Mouse (Mus musculus) limb, embryonic 12.5 days (tissue): ENCODE measurements at regions not wholly inside any gene's neighbourhood (a gene's known extent, or its start where the extent isn't known, plus 50 kb on each side); places are given as distances from the start of the nearest gene placed in this dataset.

Experiments used
- ATAC-seq: fragments of 200-750 bp; cut with Nextera tagmentation; 2 replicates; pipeline ENCODE4 v1.8.0; 2017; ENCODE audit warnings: low read depth, moderate TSS enrichment; ENCODE audit not compliant: insufficient number of reproducible peaks, insufficient read depth, low FRiP score, low TSS enrichment
- H3K27ac ChIP-seq: fragments of 300-500 bp; sonication (generic); 2 replicates; pipeline ENCODE4 v1.5.1; 2016; ENCODE audit warnings: mild to moderate bottlenecking, moderate library complexity
- H3K27me3 ChIP-seq: fragments of 300-500 bp; sonication (generic); 2 replicates; pipeline ENCODE4 v1.6.1; 2016; ENCODE audit warnings: mild to moderate bottlenecking, moderate library complexity
- H3K36me3 ChIP-seq: fragments of 300-500 bp; sonication (generic); 2 replicates; pipeline ENCODE4 v1.6.1; 2016; ENCODE audit warnings: mild to moderate bottlenecking, moderate library complexity
- H3K4me1 ChIP-seq: fragments of 300-500 bp; sonication (generic); replicated peaks from 2 replicates; pipeline ENCODE4 v1.6.1; 2016
- H3K4me2 ChIP-seq: fragments of 300-500 bp; sonication (generic); 2 replicates; pipeline ENCODE4 v1.6.1; 2016; ENCODE audit warnings: mild to moderate bottlenecking, moderate library complexity
- H3K4me3 ChIP-seq: fragments of 300-500 bp; sonication (generic); replicated peaks from 2 replicates; pipeline ENCODE4 v1.5.1; 2016; ENCODE audit warnings: mild to moderate bottlenecking
- H3K9ac ChIP-seq: fragments of 300-500 bp; sonication (generic); replicated peaks from 2 replicates; pipeline ENCODE4 v1.6.1; 2016; ENCODE audit warnings: mild to moderate bottlenecking, moderate library complexity
- H3K9me3 ChIP-seq: fragments of 300-500 bp; sonication (generic); 2 replicates; pipeline ENCODE4 v1.6.1; 2016; ENCODE audit warnings: mild to moderate bottlenecking, moderate library complexity
- WGBS: fragments of 180-500 bp; shearing (Covaris S2); methylation state at CpG from one replicate; pipeline ENCODE4 v1.1.7; 2016; 5-methylcytosine and 5-hydroxymethylcytosine counted together

DNA sequence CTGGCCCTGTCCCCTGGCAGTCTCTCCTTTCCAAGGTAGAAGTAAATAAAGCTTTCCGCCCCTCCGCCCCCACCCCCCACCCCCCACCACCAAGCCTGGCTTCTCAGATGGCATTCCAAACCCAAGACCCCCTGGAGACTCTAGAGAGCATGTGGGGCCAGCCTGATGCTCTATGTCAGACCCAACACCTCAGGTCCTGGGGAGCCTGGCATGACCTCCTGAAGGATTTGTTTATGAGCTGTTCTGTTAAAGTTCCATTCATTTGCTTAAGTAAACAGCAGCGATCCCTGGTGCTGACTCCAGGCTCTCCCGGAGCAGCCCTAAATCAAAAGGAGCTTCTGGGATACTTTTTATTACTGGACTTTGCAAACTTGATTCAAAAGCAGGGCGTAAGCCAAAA is 137.3 kb upstream of the Hs3st3a1 start:
- no peak overlapping the region for H3K4me3 ChIP-seq

DNA sequence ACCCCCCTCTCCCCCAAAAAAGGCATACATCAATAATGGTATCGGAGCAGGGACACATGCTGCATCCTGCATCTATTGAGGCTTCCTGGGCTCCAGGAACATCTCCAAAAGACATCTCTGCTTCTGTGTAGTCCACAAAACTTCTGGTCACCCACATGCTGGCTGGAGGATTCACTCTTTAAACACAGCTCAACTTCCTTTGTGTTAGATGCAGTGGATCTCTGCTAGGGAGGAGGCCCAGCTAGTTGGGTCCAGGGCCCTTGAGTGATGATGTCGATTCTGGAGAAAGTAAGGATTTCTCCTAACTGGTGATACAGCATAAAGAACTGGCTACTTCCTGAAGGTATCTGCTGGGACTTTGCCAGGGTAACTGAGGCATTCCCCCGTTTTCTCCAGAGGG is 146.9 kb upstream of the Hs3st3a1 start:
- H3K27me3 ChIP-seq = no peaks in the 10 kb centered on the region
- no peak overlapping the region for H3K27ac ChIP-seq
- 90% methylated on average over 3 of the region's 3 CpGs for WGBS
- H3K9ac ChIP-seq = no peak overlapping the region
- H3K36me3 ChIP-seq = no peaks in the 10 kb centered on the region
- H3K4me1 ChIP-seq = peaks cover 15% of the 10 kb centered on the region
- no peak overlapping the region for H3K4me3 ChIP-seq
- H3K4me2 ChIP-seq = no peak overlapping the region
- no peaks in the 10 kb centered on the region for H3K9me3 ChIP-seq
- ATAC-seq = no peak

More for the DNA sequence above, 137.3 kb upstream of the Hs3st3a1 start:
- Histone ChIP-seq H3K27ac (no peak overlapping the region), H3K9ac (no peak overlapping the region), H3K27me3 (no peaks in the 10 kb centered on the region; the same call in 1 of the 2 replicates), H3K4me2 (0 out of 2 replicates have a peak overlapping the region, but pooled peaks have one; percentile 23), H3K9me3 (no peaks in the 10 kb centered on the region), H3K36me3 (no peaks in the 10 kb centered on the region), H3K4me1 (peaks cover 32% of the 10 kb centered on the region)
- ATAC-seq = 0 out of 2 replicates have a peak, but pooled peaks have one; percentile 66
- 10% methylated on average over 5 of the region's 5 CpGs for WGBS

DNA sequence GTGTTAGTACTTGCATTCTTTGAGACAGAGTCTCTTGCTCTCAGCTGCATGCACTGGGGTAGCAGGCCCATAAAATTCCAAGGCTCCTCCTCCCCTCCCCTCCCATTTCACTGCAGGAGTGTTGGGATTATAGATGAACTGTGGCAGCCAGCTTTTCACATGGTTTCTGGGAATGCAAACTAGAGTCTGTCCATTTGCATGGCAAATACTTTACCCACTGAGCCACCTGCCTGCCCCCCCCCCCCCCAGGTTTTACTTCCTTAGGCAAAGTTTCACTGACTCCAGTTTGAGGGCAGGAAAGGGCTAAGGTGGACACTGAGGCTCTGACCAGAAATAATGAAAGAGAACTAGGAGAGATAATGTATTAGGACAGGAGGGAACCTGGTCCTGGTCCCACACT is 147.6 kb upstream of the Hs3st3a1 start:
- no peak for ATAC-seq
- Histone ChIP-seq H3K27ac (no peak overlapping the region), H3K36me3 (no peaks in the 10 kb centered on the region), H3K9me3 (no peaks in the 10 kb centered on the region), H3K27me3 (no peaks in the 10 kb centered on the region), H3K9ac (no peak overlapping the region), H3K4me3 (no peak overlapping the region), H3K4me1 (peaks cover 15% of the 10 kb centered on the region), H3K4me2 (no peak overlapping the region)

DNA sequence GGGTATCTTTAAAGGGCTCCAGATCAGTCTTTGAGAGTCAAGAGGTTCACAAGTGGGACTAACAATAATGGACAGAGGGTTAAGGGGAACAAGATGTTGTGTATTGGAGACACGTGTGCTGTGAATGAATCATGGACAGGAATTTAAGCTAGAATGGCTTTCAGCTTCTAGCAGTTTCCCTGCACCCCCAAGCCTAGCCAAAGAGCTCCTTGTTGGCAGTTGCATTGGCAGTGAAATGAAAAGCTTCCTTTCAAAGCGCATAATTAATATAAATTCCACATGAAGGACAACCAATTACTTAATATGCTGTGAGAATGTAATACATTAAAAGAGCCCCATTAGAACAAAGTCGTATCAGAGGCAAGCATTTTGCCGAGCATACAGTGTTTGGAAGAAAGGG is 153.4 kb upstream of the Hs3st3a1 start:
- no peak overlapping the region for H3K9ac ChIP-seq

DNA sequence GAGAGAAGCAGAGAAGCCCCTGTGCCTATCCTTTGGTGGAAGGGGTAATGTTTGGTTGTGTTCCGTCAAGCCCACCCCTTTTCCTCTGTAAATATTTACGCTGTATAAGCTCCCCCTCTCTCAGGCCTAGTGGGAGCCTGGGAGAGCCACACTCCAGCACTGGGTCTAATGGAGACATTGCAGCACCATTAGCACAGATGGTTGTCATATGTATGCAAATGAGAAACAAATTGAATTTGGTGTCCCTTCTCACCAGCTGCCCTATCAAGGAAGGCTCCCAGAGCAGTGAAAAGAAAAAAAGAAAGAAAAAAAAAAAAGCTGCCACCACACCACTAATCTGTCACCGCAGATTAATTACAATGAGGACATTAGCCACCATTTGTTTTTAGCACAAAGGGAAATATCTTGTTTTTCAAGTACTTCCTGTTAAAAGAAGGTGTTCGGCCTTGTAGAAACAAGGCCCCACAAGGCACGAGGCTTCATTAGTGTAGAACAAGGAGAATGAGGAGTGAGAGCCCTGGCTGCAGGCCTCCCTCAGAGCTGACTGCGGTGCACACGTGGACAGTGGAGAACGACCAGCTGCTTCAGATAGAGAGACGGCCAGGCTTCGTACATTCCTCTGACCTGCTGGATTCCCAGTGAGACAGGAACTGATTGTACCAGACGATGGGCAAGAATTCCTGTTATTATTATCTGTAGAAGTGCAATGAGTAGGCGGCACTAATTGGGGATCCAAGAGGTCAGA is 156.7 kb upstream of the Hs3st3a1 start:
- Histone ChIP-seq H3K27me3 (no peaks in the 10 kb centered on the region), H3K27ac (no peak overlapping the region), H3K36me3 (no peaks in the 10 kb centered on the region), H3K4me2 (no peak overlapping the region), H3K4me1 (no peaks in the 10 kb centered on the region), H3K9ac (no peak overlapping the region), H3K4me3 (no peak overlapping the region), H3K9me3 (no peaks in the 10 kb centered on the region)
- WGBS = 33% methylated on average over 12 of the region's 12 CpGs
- no peak for ATAC-seq

More for the DNA sequence above, 153.4 kb upstream of the Hs3st3a1 start:
- WGBS = 57% methylated on average over 4 of the region's 4 CpGs
- Histone ChIP-seq H3K27me3 (no peaks in the 10 kb centered on the region), H3K4me1 (peaks cover 11% of the 10 kb centered on the region), H3K4me2 (no peak overlapping the region), H3K36me3 (no peaks in the 10 kb centered on the region), H3K27ac (no peak overlapping the region), H3K9me3 (no peaks in the 10 kb centered on the region), H3K4me3 (no peak overlapping the region)
- ATAC-seq = no peak

DNA sequence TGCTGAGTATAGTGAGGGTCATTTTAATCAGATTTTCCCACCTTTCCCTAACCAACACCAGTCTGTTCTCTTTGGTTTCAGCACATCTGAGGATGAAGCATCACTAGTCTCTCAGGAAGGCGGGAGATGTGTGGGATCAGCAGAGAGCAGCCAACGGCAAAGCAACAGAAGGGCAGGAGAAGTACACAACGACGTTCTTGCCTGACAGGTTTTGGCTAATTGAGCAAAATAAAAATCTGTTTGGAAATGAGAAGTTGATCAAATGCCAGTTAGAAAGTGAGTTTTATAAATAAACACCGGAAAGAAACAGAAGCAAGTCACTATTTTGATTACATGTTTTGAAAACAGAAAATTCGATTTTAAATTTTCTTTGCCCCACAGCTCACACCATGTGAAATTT is 161.4 kb upstream of the Hs3st3a1 start:
- Histone ChIP-seq H3K4me3 (no peak overlapping the region), H3K27ac (no peak overlapping the region), H3K4me2 (no peak overlapping the region), H3K27me3 (no peaks in the 10 kb centered on the region), H3K36me3 (no peaks in the 10 kb centered on the region), H3K4me1 (no peaks in the 10 kb centered on the region), H3K9me3 (no peaks in the 10 kb centered on the region), H3K9ac (no peak overlapping the region)
- no peak for ATAC-seq
- WGBS = 85% methylated on average over 6 of the region's 6 CpGs

DNA sequence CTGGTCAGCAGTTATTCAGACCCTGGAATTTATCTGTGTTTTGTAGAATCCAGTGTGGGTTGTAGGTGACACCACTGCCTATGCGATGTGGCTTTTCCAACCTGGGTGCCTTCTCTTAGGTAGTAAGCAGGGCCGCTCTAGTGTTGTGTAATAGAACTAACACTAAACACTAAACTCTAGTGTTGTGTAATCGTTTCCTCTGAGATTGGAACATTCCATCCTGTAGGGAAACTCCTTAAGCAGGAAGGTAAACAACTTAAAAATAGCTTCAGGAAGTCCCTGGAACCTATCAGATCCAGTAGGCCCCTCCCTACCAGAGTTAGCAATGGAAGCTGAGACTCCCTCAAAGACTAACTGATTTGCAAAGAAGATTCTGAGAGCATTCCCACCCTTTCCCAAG is 161.9 kb upstream of the Hs3st3a1 start:
- Histone ChIP-seq H3K4me2 (no peak overlapping the region), H3K4me3 (no peak overlapping the region), H3K27ac (no peak overlapping the region), H3K36me3 (no peaks in the 10 kb centered on the region), H3K9me3 (no peaks in the 10 kb centered on the region), H3K27me3 (no peaks in the 10 kb centered on the region), H3K4me1 (no peaks in the 10 kb centered on the region), H3K9ac (no peak overlapping the region)
- 86% methylated on average over 3 of the region's 3 CpGs for WGBS
- no peak for ATAC-seq

DNA sequence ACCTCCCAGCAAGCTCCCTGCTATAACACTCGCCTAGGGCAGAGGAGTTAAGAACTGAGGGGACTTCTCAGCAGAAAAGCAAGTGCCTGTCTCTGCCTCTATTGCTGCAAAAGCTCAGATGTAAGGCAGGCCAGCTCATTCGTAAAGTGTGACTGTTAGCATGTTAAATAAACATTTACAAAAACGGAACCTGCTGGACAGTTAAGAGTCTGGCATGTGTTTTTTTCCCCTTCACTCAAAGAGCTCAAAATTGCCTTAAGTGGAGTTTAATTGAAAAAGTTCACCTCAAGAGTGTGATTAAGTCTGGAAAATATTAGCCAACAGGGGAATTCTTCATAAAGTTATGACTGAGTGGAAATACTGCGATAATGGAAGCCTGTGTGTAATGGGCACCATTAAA is 167.0 kb upstream of the Hs3st3a1 start:
- Histone ChIP-seq H3K4me1 (peaks cover 9% of the 10 kb centered on the region; the same call in 1 of the 2 replicates), H3K27ac (0 out of 2 replicates have a peak overlapping the region, but pooled peaks have one; percentile 20), H3K27me3 (no peaks in the 10 kb centered on the region; the same call in 1 of the 2 replicates), H3K4me3 (no peak overlapping the region), H3K36me3 (no peaks in the 10 kb centered on the region), H3K4me2 (no peak overlapping the region), H3K9ac (no peak overlapping the region), H3K9me3 (no peaks in the 10 kb centered on the region)
- no peak for ATAC-seq
- WGBS = 27% methylated on average over 4 of the region's 4 CpGs

DNA sequence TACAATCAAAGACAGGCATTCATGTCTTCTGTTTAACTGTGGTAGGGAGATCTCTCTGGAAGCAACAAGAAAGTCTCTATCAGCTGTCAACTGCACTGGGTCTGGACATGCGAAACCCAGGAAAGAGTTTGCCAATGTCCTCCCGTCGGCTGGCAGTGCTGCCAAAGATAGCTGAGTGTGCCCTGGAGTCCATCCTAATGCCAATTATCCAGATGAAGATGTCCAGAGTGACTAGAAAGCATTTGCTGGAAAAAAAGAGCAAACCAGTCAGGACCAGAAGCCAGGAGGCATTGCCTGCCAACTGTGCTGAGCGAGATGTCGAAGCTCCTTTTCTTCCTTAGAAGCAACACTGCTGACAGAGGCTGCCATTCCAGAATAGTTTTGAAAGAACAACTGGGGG is 167.6 kb upstream of the Hs3st3a1 start:
- H3K9ac ChIP-seq = no peak overlapping the region
- H3K27me3 ChIP-seq = no peaks in the 10 kb centered on the region; the same call in 1 of the 2 replicates
- WGBS = 83% methylated on average over 5 of the region's 5 CpGs
- H3K4me3 ChIP-seq = no peak overlapping the region
- no peak overlapping the region for H3K4me2 ChIP-seq
- ATAC-seq = no peak
- H3K4me1 ChIP-seq = peaks cover 9% of the 10 kb centered on the region; the same call in 1 of the 2 replicates
- no peaks in the 10 kb centered on the region for H3K9me3 ChIP-seq
- H3K27ac ChIP-seq = no peak overlapping the region
- H3K36me3 ChIP-seq = no peaks in the 10 kb centered on the region

DNA sequence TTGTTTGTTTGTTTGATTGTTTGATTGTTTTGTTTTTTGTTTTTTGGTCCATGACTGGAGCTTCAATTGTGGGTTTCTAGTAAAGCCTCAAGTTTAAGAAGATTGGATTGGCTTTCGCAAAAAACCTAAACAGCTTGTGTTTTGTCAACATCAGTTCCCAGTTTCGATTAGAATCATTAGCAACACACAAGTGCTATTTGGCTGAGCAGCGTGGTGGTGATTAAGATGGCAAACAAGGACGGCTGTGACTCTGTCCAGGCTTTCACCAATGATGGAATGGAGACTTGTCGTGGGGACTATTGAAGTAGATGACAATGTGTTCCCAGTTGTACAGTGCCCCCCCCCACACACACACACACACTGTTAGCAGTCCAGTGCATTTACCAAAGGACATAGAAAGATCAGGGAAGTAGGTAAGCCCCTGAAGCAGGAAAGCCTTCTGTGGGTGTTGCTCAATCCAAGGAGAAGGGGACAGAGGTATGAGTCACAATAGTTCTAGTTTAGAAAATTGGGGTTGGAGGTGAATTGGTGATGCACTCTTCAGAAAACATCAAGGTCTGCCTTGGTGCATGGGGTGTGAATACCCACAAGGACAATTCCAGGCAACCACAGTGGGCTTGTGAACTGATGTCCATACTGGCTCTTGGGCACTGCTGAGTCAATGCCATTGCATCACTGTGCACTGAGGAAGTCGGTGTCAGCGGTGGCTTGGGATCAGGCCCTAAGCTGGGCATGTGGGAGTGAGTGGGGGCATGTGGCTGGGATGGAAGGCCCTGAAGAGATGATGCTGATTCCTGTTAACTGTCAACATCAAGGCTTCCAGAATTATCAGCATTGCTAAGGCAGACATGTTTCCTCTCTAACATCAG is 174.5 kb upstream of the Cox10 start:
- H3K27me3 ChIP-seq = no peaks in the 10 kb centered on the region
- no peaks in the 10 kb centered on the region for H3K4me1 ChIP-seq
- no peaks in the 10 kb centered on the region for H3K9me3 ChIP-seq
- H3K4me3 ChIP-seq = no peak overlapping the region
- no peaks in the 10 kb centered on the region for H3K36me3 ChIP-seq
- no peak overlapping the region for H3K9ac ChIP-seq
- WGBS = 80% methylated on average over 7 of the region's 7 CpGs
- no peak overlapping the region for H3K27ac ChIP-seq
- no peak overlapping the region for H3K4me2 ChIP-seq
- ATAC-seq = no peak

DNA sequence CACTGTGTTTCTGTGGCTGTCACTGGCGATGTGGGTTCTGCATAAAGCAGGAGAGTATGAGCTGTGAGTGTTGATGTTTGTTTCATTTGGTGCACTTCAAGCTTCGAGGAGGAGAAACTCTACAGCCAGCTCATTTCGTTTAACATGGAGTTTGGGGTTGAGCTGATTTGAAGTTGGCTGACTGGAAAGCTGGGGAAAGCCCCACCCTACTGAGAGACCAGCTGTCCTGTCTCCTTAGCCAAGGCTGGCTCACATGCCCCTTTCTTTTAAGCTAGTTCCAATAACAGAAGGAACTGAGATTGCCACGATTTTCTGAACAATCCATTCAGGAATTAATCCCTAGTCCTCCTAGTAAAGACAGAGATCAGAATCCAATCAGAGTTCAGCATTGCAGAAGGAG is 157.6 kb upstream of the Cox10 start:
- Histone ChIP-seq H3K4me1 (no peaks in the 10 kb centered on the region), H3K4me3 (no peak overlapping the region), H3K9ac (no peak overlapping the region), H3K4me2 (no peak overlapping the region), H3K36me3 (no peaks in the 10 kb centered on the region), H3K27ac (no peak overlapping the region), H3K9me3 (no peaks in the 10 kb centered on the region), H3K27me3 (peaks cover 3% of the 10 kb centered on the region; the same call in 1 of the 2 replicates)
- 85% methylated on average over 4 of the region's 4 CpGs for WGBS
- no peak for ATAC-seq
